Mouse (Mus musculus): ENCODE data around the gene Galp.

- no peak for TF ChIP-seq CTCF (IDR thresholded peaks at IDR 0.05; ENCODE audit: control insufficient read depth, insufficient read depth, insufficient read length)
- no peak for TF ChIP-seq MYOD1 (IDR thresholded peaks at IDR 0.05; ENCODE audit: control insufficient read depth, insufficient read length, low read depth)
- no peak for TF ChIP-seq USF1 (IDR thresholded peaks at IDR 0.05; ENCODE audit: low read depth)
- TF ChIP-seq MAX (IDR thresholded peaks at IDR 0.05): no peak
- TF ChIP-seq MYOG (IDR thresholded peaks at IDR 0.05; ENCODE audit: control insufficient read depth, extremely low read depth, insufficient read length): no peak
These were observed 11.5 kb upstream of the Galp start for GRCm38 (mm10) chr7:6185391-6185790.

Data from C2C12 (cell line).